Comparison of ENCODE assay signal across 30 mouse cellular contexts in genomic region chr8:108883381-108883780, GRCm38 (mm10).
DNase-seq lines count a peak whose midpoint lies in the region; ATAC-seq and TF ChIP-seq lines count a peak whose summit lies in the region.
"Had no signal": no experiment of that assay in that cellular context is flagged by ENCODE, and none has a peak within 500 bp of the region (broad histone marks: within the 10 kb centered on the region; RNA-seq: fewer than 3 reads in every experiment).

No protein-coding gene starts in this region.

- no peaks in the 10 kb centered on the region for H3K9me3 ChIP-seq in kidney, postnatal 0 days (replicated peaks; ENCODE audit: low read length)
- H3K9me3 ChIP-seq: embryonic facial prominence, embryonic 13.5 days; forebrain, embryonic 13.5 days; liver, embryonic 15.5 days; midbrain, embryonic 13.5 days; neural tube, embryonic 12.5 days had no signal

- 70% methylated on average over 6 of the region's 6 CpGs for WGBS in kidney, postnatal 0 days

- no peaks in the 10 kb centered on the region for H3K36me3 ChIP-seq in kidney, postnatal 0 days (ENCODE audit: insufficient read depth, low read length)
- H3K36me3 ChIP-seq: G1E; liver, embryonic 15.5 days; neural tube, embryonic 12.5 days had no signal

- DNase-seq in adrenal gland, adult 2 months, result peak; percentile 66
- DNase-seq in adrenal gland, postnatal 4 days (ENCODE audit: low spot score in 2 of 2), result no peak
- no peak for DNase-seq in kidney, postnatal 0 days (ENCODE audit: low spot score)
- no peak for DNase-seq in kidney, adult 18-20 months
- peak; percentile 45 for DNase-seq in 3134 (ENCODE audit: extremely low read depth, insufficient read length, low spot score)
- peak; percentile 55 for DNase-seq in adrenal gland, postnatal 10 days
- DNase-seq in spleen, adult 18-20 months, result no peak
- DNase-seq: B cell, adult 2 months; cerebellum, adult 2 months; cerebellum, postnatal 25 days; embryo, embryonic 11 days; gastrocnemius, adult 2 months; kidney, adult 9 months; kidney, postnatal 25 days; layer of hippocampus, postnatal 36 days; right cerebral cortex, postnatal 14 days; thymus, postnatal 14 days had no signal

- no peak overlapping the region for H3K9ac ChIP-seq in kidney, postnatal 0 days (ENCODE audit: low read depth, low read length)
- H3K9ac ChIP-seq: embryonic facial prominence, embryonic 13.5 days; forebrain, embryonic 13.5 days; hindbrain, embryonic 14.5 days; liver, embryonic 15.5 days; midbrain, embryonic 13.5 days; neural tube, embryonic 12.5 days had no signal

- peaks cover 7% of the 10 kb centered on the region for H3K4me1 ChIP-seq in kidney, postnatal 0 days (replicated peaks; ENCODE audit: insufficient read depth, low read length)

- no peaks in the 10 kb centered on the region for H3K27me3 ChIP-seq in kidney, postnatal 0 days (ENCODE audit: insufficient read depth, low read length)
- H3K27me3 ChIP-seq: CH12.LX; embryonic facial prominence, embryonic 13.5 days; liver, embryonic 15.5 days; neural tube, embryonic 12.5 days had no signal

- TF ChIP-seq CTCF in kidney, postnatal 0 days (IDR thresholded peaks at IDR 0.05; ENCODE audit: low read depth), result peak; percentile 38; the same call in 1 of the 2 replicates

- H3K4me3 ChIP-seq in kidney, postnatal 0 days (replicated peaks; ENCODE audit: low read depth, low read length), result no peak overlapping the region
- H3K4me3 ChIP-seq: embryonic facial prominence, embryonic 13.5 days; erythroblast, embryonic 14.5 days; forebrain, embryonic 13.5 days; gastrocnemius, adult 2 months; layer of hippocampus, adult 2 months; liver, embryonic 15.5 days; midbrain, embryonic 13.5 days; neural tube, embryonic 12.5 days had no signal

- ATAC-seq in kidney, postnatal 0 days (replicated peaks; ENCODE audit: low FRiP score, low read depth), result no peak
- no peak for ATAC-seq in erythroid progenitor cell, adult 5-6 weeks (replicated peaks; ENCODE audit: low FRiP score, poor library complexity, severe bottlenecking)
- ATAC-seq: activated CD4-positive, CD25-positive, alpha-beta regulatory T cell, adult 4 months; forebrain, embryonic 13.5 days; inflammation-experienced regulatory T-cells, adult 6 months; midbrain, embryonic 13.5 days had no signal

- H3K4me2 ChIP-seq in kidney, postnatal 0 days (ENCODE audit: low read length), result no peak overlapping the region
- H3K4me2 ChIP-seq: embryonic facial prominence, embryonic 13.5 days; forebrain, embryonic 13.5 days; hindbrain, embryonic 14.5 days; liver, embryonic 15.5 days; midbrain, embryonic 13.5 days; neural tube, embryonic 12.5 days had no signal

- no peak overlapping the region for H3K27ac ChIP-seq in kidney, postnatal 0 days
- H3K27ac ChIP-seq: embryonic facial prominence, embryonic 13.5 days; forebrain, embryonic 13.5 days; gastrocnemius, adult 2 months; hindbrain, embryonic 14.5 days; layer of hippocampus, adult 2 months; liver, embryonic 15.5 days; neural tube, embryonic 12.5 days had no signal

Comparison
In these comparisons a context has a peak if more than half of its experiments do, and no peak if none do; other contexts are left out.
1. DNase-seq: peak in adrenal gland, adult 2 months (single experiment), 3134 (single experiment) and adrenal gland, postnatal 10 days (single experiment); none in adrenal gland, postnatal 4 days (0 of 2), kidney, postnatal 0 days (single experiment), kidney, adult 18-20 months (single experiment) and spleen, adult 18-20 months (0 of 2).